Mouse (Mus musculus) neutrophil, adult 65 days (primary cell): ENCODE results near the gene Arpc4. TPM values are rescaled to one million over a fixed set of nuclear protein-coding genes. Genes with fewer than 3 reads are reported as not detected.

Source experiments
- total RNA-seq: library from RNA; stranded (reverse); gene quantifications from 2 replicates; pipeline ENCODE4 v1.2.4, GENCODE M21; 2023

The Arpc4 gene
- total RNA-seq, result 502 and 519 TPM in 2 replicates

DNA sequence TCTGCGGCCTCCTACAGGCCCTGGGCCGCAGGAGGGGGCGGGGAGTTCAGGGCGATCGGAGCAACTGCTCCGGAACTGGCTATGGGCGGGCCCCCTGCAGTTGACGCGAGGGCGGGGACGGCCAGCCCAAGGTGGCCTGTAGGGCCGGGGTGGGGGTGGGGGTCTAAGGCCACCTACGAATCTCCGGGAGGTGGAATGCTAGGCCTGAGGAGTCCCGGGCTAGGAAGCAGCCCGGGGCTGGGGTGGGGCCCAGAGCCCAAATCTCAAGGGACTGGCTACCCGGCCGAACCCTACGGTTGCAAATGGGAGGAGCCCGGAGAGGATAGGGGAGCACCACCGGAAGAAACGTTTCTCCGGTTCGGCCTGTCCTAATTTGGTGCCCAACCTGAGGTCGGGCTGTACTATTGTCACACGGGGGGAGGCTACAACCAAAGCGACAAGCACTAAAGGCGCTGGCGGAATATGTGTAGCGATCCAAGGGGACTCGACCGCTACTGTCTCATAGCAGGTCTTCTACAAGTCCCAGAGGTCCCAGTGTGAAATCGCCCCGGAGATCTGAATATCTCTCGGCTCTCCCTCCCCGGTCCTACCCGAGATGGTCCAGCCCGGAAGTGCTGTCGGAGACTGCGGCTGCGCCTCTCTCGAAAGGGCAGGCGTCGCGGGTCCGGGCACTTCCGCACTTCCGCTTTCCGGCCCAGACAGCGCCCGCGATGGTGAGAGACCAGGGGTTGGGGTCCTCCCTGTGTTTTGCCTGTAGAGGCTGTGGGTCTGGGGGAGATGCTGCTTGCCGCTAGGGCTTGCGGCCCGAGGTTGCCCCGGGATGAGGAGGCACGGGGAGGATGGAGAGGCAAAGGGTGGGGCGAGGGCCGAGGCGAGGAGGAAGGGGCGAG, at the start of gene Arpc4, which contains the start of gene Tada3:
Gene Arpc4 (plus strand): TSS at position 620 of the 890 bp plus-strand sequence.
Gene Tada3 (minus strand): TSS at position 388 of the 890 bp plus-strand sequence.

DNA sequence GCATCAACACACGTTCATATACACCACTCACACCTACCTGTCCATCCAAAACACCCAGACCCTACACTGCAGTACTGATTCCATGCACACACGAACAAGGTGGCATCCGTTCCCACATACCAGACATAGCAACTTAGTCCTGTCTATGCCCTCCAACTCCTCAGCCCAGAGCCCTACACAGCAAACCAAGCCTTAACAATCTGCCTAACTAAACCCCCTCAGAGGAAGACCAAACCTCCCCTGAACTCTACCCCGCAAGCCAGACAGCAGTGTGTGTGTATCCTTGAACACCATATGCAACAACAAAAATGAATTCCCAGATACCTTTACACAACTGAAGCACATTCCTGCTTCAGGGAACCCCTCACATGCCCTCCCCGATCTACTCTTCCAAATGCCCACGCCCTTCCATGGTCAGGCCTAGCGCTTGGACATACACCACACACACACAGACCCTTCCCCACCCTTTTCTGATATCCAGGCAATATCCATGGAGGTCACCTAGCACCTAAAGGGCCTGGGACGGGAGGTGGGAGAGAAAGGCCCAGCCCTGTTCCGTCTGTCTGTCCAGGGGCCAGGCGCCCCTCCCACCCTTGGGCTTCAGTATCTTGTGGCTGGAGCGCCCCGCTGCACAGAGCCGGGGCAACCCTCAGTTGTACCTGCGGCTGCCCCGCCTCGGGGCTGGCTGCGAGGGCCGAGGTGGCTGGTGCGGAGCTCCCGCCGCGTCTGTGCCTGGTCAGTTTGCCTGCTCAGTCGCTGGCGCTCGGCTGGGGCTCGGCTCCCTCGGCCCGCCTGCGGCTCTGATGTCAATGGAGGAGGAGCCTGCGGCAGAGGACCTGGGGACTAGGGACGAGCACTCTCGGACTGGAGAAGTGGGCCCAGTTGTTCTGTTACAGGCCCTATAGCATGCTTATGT, 34.5 kb upstream of the Arpc4 start, which contains the start of gene Camk1:
Gene Camk1 (minus strand): TSS at position 808 of the 916 bp plus-strand sequence.

GRCm38 (mm10) chr6:113388960-113389359, 11.0 kb downstream of the Arpc4 start, which contains the start of gene Ttll3:
Ttll3 (plus strand) TSS chr6:113389260.

DNA sequence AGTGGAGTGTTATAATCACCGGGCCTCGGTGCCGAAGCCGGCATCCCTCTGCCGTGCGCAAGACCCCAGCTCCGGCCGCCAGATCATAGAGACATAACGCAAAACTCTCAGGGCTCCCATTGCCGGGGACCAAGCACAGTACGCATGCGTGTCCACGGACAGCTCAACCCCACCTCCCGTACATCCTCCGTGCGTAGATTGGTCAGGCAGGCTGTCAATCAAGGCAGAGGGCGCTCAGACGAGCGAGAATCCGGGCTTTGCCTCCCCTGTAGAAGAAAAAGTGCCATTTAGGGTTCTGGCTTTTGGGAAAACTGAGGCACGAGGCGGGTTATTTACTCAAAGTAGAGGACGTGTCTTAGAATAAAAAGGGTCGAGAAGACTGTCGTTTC, 41.3 kb downstream of the Arpc4 start, which contains the start of gene Rpusd3:
Gene Rpusd3 (minus strand): TSS at position 142 of the 389 bp plus-strand sequence.

DNA sequence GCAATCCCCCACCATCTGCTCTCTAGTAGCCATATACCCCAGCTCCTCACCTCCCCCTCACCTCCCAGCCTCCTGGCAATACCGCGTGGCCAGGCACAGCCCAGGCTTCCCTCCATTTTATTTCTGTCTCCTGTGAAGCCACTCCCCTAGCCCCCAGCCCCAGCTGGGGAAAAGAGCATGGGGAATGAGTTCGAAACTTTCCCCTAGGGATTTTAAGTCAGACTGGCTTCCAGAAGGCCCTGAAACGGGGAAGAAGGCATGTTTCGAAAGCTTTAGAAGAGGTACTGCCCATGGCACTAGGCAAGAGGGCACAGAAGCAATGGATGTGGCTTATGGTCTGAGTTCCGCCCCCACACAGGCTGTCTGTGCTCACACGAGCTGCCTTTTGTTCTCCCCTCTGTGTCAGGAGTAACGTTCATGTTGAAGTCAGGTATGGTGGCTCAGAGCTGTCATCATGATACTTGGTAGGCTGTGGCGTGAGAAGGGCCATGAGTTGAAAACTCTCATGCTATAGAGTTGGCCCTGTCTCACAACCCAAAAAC, 57.8 kb downstream of the Arpc4 start, which contains the start of gene Cidec:
Gene Cidec (minus strand): TSS at position 97 of the 542 bp plus-strand sequence.

Other genes with a start within 250 kb of the Arpc4 start
- 0.44 and 0.66 TPM in 2 replicates for gene Lhfpl4, start 182.7 kb upstream of the Arpc4 start, total RNA-seq
- 64.5 and 81.3 TPM in 2 replicates for gene Mtmr14, start 140.3 kb upstream of the Arpc4 start, total RNA-seq
- 0.54 and 0.95 TPM in 2 replicates for gene Cpne9, start 95.8 kb upstream of the Arpc4 start, total RNA-seq
- gene Brpf1, start 71.0 kb upstream of the Arpc4 start, total RNA-seq, result 130 and 175 TPM in 2 replicates
- 11.9 and 13.8 TPM in 2 replicates for gene Ogg1, start 51.1 kb upstream of the Arpc4 start, total RNA-seq
- 24.6 and 26.1 TPM in 2 replicates for gene Camk1, start 34.1 kb upstream of the Arpc4 start, total RNA-seq
- 21.5 and 31.0 TPM in 2 replicates for gene Tada3, start 232 bp upstream of the Arpc4 start, total RNA-seq
- 34.0 and 50.2 TPM in 2 replicates for gene Ttll3, start 11.1 kb downstream of the Arpc4 start, total RNA-seq
- 0.60 and 0.68 TPM in 2 replicates for gene Rpusd3, start 41.2 kb downstream of the Arpc4 start, total RNA-seq
- not detected in 2 replicates for gene Cidec, start 57.6 kb downstream of the Arpc4 start, total RNA-seq
- 8.3 and 8.5 TPM in 2 replicates for gene Jagn1, start 64.5 kb downstream of the Arpc4 start, total RNA-seq
- gene Il17re, start 80.4 kb downstream of the Arpc4 start, total RNA-seq, result 0.20 TPM in 1 of 2 replicates, not detected in the other
- gene Il17rc, start 93.3 kb downstream of the Arpc4 start, total RNA-seq, result not detected in 2 replicates
- 1.9 and 3.9 TPM in 2 replicates for gene Creld1, start 105.2 kb downstream of the Arpc4 start, total RNA-seq
- gene Prrt3, start 123.8 kb downstream of the Arpc4 start, total RNA-seq, result not detected in 2 replicates
- gene Emc3, start 153.5 kb downstream of the Arpc4 start, total RNA-seq, result 54.7 and 58.4 TPM in 2 replicates
- 14.4 and 15.2 TPM in 2 replicates for gene Fancd2, start 153.6 kb downstream of the Arpc4 start, total RNA-seq
- gene Fancd2os, start 222.6 kb downstream of the Arpc4 start, total RNA-seq, result not detected in 2 replicates
- gene Brk1, start 226.7 kb downstream of the Arpc4 start, total RNA-seq, result 123 TPM in 2 replicates
- gene Vhl, start 245.8 kb downstream of the Arpc4 start, total RNA-seq, result 32.6 and 40.9 TPM in 2 replicates